Mouse (Mus musculus): ENCODE data around the gene Sirt7.

DNA sequence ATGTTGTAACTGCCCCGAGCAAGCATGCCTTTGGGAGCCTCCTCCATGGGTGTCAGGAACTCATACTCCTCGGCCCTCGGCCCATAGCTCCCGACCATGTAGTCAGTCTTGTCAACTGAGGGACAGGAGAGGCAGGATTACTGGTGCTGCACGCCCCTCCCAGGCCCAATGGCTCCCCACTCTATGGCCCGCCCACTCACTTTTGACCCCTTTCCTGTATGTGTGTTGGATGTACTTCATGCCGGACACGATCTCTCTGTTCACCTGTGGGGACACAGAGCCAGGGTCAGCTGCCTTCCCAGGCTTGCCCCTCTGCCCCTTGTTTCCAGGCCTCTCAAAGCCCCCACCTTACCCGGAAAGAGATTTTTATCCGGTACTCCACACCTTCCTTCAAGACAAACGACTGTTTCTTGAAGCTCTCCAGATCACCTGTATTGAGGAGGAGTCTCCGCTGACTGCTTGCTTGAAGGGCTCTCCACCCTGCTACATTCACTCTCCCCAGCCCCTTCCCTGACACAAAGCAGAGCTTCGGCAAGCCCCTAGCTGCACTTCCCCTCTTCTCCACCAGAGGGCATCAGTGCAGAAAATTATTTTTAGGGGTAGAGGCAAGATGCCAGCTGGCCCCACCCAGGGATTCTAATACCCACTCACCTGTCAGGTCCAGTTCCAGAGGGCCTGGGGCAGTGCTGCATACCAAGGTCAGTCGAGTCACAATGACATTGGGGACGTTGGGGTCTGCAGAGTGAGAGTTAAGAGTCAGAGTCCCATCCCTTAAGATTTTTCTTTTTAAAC, 45.5 kb downstream of the Sirt7 start:
- TF ChIP-seq CTCF (IDR thresholded peaks at IDR 0.05; ENCODE audit: insufficient read depth, low read length) (peak; percentile 75), POLR2A (IDR thresholded peaks at IDR 0.05; ENCODE audit: borderline replicate concordance, extremely low read depth, low read depth, low read length) (no peak)

All from lung, adult 2 months (tissue).